Mouse (Mus musculus) right cerebral cortex, postnatal 14 days (tissue): ENCODE results near the gene Uvrag.
"Not testable (repeated sequence)": the region's sequence is repeated elsewhere in the genome, so short reads cannot be mapped to it uniquely, and the experiment has no call there.

ENCODE experiments used
- DNase-seq: peaks from one replicate; pipeline ENCODE4 v3.0.0; 2022

Uvrag gene

GRCm38 (mm10) chr7:98963581-98963980, 177.4 kb downstream of the Uvrag start:
- not testable (repeated sequence) for DNase-seq

GRCm38 (mm10) chr7:98962547-98963311, 178.2 kb downstream of the Uvrag start:
- peak; percentile 65 for DNase-seq

GRCm38 (mm10) chr7:98962074-98962473, 178.9 kb downstream of the Uvrag start:
- no peak for DNase-seq

- no peak for DNase-seq
Observed at GRCm38 (mm10) chr7:98960274-98960673, 180.7 kb downstream of the Uvrag start.

GRCm38 (mm10) chr7:98959246-98959645, 181.7 kb downstream of the Uvrag start:
- no peak for DNase-seq

- DNase-seq = no peak
Observed at GRCm38 (mm10) chr7:98958172-98958571, 182.8 kb downstream of the Uvrag start.

GRCm38 (mm10) chr7:98957111-98957741, 183.7 kb downstream of the Uvrag start:
- no peak for DNase-seq

GRCm38 (mm10) chr7:98956609-98957008, 184.3 kb downstream of the Uvrag start:
- DNase-seq = no peak

- no peak for DNase-seq
Observed at GRCm38 (mm10) chr7:98953649-98954048, 187.3 kb downstream of the Uvrag start.

- DNase-seq = no peak
Observed at GRCm38 (mm10) chr7:98944986-98945385, 196.0 kb downstream of the Uvrag start.

- no peak for DNase-seq
Observed at GRCm38 (mm10) chr7:98943687-98944086, 197.3 kb downstream of the Uvrag start.

- no peak for DNase-seq
Observed at GRCm38 (mm10) chr7:98942746-98943145, 198.2 kb downstream of the Uvrag start.

GRCm38 (mm10) chr7:98939194-98939593, 201.7 kb downstream of the Uvrag start:
- DNase-seq = no peak

GRCm38 (mm10) chr7:98938621-98939020, 202.3 kb downstream of the Uvrag start:
- DNase-seq = no peak

- DNase-seq = no peak
Observed at GRCm38 (mm10) chr7:98937079-98937813, 203.7 kb downstream of the Uvrag start.

- no peak for DNase-seq
Observed at GRCm38 (mm10) chr7:98935757-98936156, 205.2 kb downstream of the Uvrag start.

- no peak for DNase-seq
Observed at GRCm38 (mm10) chr7:98935193-98935592, 205.7 kb downstream of the Uvrag start.

GRCm38 (mm10) chr7:98928336-98929025, 212.5 kb downstream of the Uvrag start:
- no peak for DNase-seq

GRCm38 (mm10) chr7:98926906-98927528, 213.9 kb downstream of the Uvrag start:
- no peak for DNase-seq

GRCm38 (mm10) chr7:98924380-98924869, 216.5 kb downstream of the Uvrag start:
- no peak for DNase-seq

GRCm38 (mm10) chr7:98922984-98923383, 218.0 kb downstream of the Uvrag start:
- no peak for DNase-seq

- DNase-seq = no peak
Observed at GRCm38 (mm10) chr7:98917407-98917806, 223.5 kb downstream of the Uvrag start.
